Mouse (Mus musculus) heart, postnatal 0 days (tissue): ENCODE data around the gene Gga1. TPM values are rescaled to one million over a fixed set of nuclear protein-coding genes. Genes with fewer than 3 reads are reported as not detected.
A peak's percentile ranks its signal among the peaks of the same experiment; 100 is the strongest.

Experiments
- ATAC-seq: fragments of 200-750 bp; cut with Nextera tagmentation; 2 replicates; pipeline ENCODE4 v1.8.0; 2017; ENCODE audit warnings: low read depth, moderate number of reproducible peaks, moderate library complexity; ENCODE audit not compliant: insufficient read depth
- DNase-seq: peaks from one replicate; pipeline ENCODE4 v3.0.0-alpha.2; 2016; ENCODE audit warnings: low spot score
- H3K27ac ChIP-seq: fragments of 300-500 bp; sonication (generic); 2 replicates; pipeline ENCODE4 v1.5.1; 2014; ENCODE audit warnings: low read depth, mild to moderate bottlenecking
- H3K27me3 ChIP-seq: fragments of 300-500 bp; sonication (generic); 2 replicates; pipeline ENCODE4 v1.6.1; 2014; ENCODE audit warnings: low read length, mixed read lengths; ENCODE audit not compliant: control insufficient read depth, insufficient read depth
- H3K36me3 ChIP-seq: fragments of 300-500 bp; sonication (generic); replicated peaks from 2 replicates; pipeline ENCODE4 v1.6.1; 2014; ENCODE audit warnings: low read length, mixed read lengths; ENCODE audit not compliant: control insufficient read depth, insufficient read depth
- H3K4me1 ChIP-seq: fragments of 300-500 bp; sonication (generic); 2 replicates; pipeline ENCODE4 v1.6.1; 2014; ENCODE audit warnings: antibody characterized with exemption; ENCODE audit not compliant: control insufficient read depth, insufficient read depth
- H3K4me2 ChIP-seq: fragments of 300-500 bp; sonication (generic); 2 replicates; pipeline ENCODE4 v1.6.1; 2014; ENCODE audit warnings: low read depth, mild to moderate bottlenecking, low read length, moderate library complexity
- H3K4me3 ChIP-seq: fragments of 300-500 bp; sonication (generic); 2 replicates; pipeline ENCODE4 v1.5.1; 2014; ENCODE audit warnings: low read depth, low read length
- H3K9ac ChIP-seq: fragments of 300-500 bp; sonication (generic); replicated peaks from 2 replicates; pipeline ENCODE4 v1.6.1; 2014; ENCODE audit warnings: low read depth, low read length, mixed read lengths
- H3K9me3 ChIP-seq: fragments of 300-500 bp; sonication (generic); replicated peaks from 2 replicates; pipeline ENCODE4 v1.6.1; 2016; ENCODE audit warnings: low read length; ENCODE audit not compliant: control insufficient read depth
- CTCF ChIP-seq: IDR thresholded peaks from 2 replicates; pipeline ENCODE4 v1.5.1; 2016; ENCODE audit warnings: antibody characterized with exemption, control low read depth, low read depth
- EP300 ChIP-seq: IDR thresholded peaks from 2 replicates; pipeline ENCODE4 v1.6.1; 2016; ENCODE audit warnings: antibody characterized with exemption, low read depth
- WGBS: fragments of 180-500 bp; shearing (Covaris S2); extraction: QIAGEN DNeasy Blood & Tissue Kit; methylation state at CpG from one replicate; pipeline ENCODE4 v1.1.7; 2014; 5-methylcytosine and 5-hydroxymethylcytosine counted together
- polyA plus RNA-seq: library from polyadenylated mRNA; unstranded; fragments of >200 nt; fragmentation: Nextera tagmentation; extraction: Ambion mirVana; gene quantifications from 2 replicates; pipeline ENCODE4 v1.2.1, GENCODE M21; 2015
- total RNA-seq: library from RNA; depleted of rRNA; stranded (reverse); fragments of >200 nt; gene quantifications from 2 replicates; pipeline ENCODE4 v1.2.3, GENCODE M21; 2014; ENCODE audit warnings: low replicate concordance

Gene Gga1
- total and polyA plus RNA-seq, 2 experiments from 2014 or later = 32.4 TPM

- Histone ChIP-seq H3K9me3 (no peaks in the 10 kb centered on the region), H3K4me3 (no peak overlapping the region), H3K4me1 (peaks cover 31% of the 10 kb centered on the region), H3K27me3 (no peaks in the 10 kb centered on the region), H3K36me3 (no peaks in the 10 kb centered on the region), H3K9ac (no peak overlapping the region), H3K27ac (peak overlapping the region; percentile 92), H3K4me2 (peak overlapping the region; percentile 14; the same call in 1 of the 2 replicates)
- DNase-seq (peak; percentile 49), ATAC-seq (peak; percentile 31)
- 32% methylated on average over 12 of the region's 12 CpGs for WGBS
- TF ChIP-seq EP300 (no peak), CTCF (no peak)
These were observed 41.5 kb upstream of the Gga1 start for GRCm38 (mm10) chr15:78835200-78836085.

- peak; percentile 92; the same call in 1 of the 2 replicates for TF ChIP-seq EP300
- TF ChIP-seq CTCF = no peak
- no peak overlapping the region for H3K4me2 ChIP-seq
- H3K36me3 ChIP-seq = no peaks in the 10 kb centered on the region
- no peaks in the 10 kb centered on the region for H3K27me3 ChIP-seq
- H3K27ac ChIP-seq = peak overlapping the region; percentile 92
- peak; percentile 63 for DNase-seq
- H3K4me3 ChIP-seq = no peak overlapping the region
- 40% methylated on average over 8 of the region's 8 CpGs for WGBS
- H3K9ac ChIP-seq = no peak overlapping the region
- H3K4me1 ChIP-seq = peaks cover 30% of the 10 kb centered on the region
- ATAC-seq = peak; percentile 21
- H3K9me3 ChIP-seq = no peaks in the 10 kb centered on the region
These were observed 40.8 kb upstream of the Gga1 start for GRCm38 (mm10) chr15:78836086-78836621.

- no peak overlapping the region for H3K9ac ChIP-seq
- H3K4me3 ChIP-seq = no peak overlapping the region
- H3K27ac ChIP-seq = peak overlapping the region; percentile 58
- 10% methylated on average over 2 of the region's 2 CpGs for WGBS
- H3K36me3 ChIP-seq = no peaks in the 10 kb centered on the region
- no peak for TF ChIP-seq CTCF
- no peak for TF ChIP-seq EP300
- ATAC-seq (no peak), DNase-seq (no peak)
- H3K4me1 ChIP-seq = peaks cover 12% of the 10 kb centered on the region; the same call in 1 of the 2 replicates
- no peak overlapping the region for H3K4me2 ChIP-seq
- H3K27me3 ChIP-seq = no peaks in the 10 kb centered on the region
- H3K9me3 ChIP-seq = no peaks in the 10 kb centered on the region
These were observed 37.2 kb upstream of the Gga1 start for GRCm38 (mm10) chr15:78839744-78840143.

- Histone ChIP-seq H3K4me1 (peaks cover 9% of the 10 kb centered on the region), H3K27me3 (no peaks in the 10 kb centered on the region), H3K4me2 (no peak overlapping the region), H3K9me3 (no peaks in the 10 kb centered on the region), H3K4me3 (no peak overlapping the region), H3K9ac (no peak overlapping the region), H3K36me3 (no peaks in the 10 kb centered on the region), H3K27ac (peak overlapping the region; percentile 58)
- ATAC-seq = no peak
- WGBS = 60% methylated on average over 3 of the region's 3 CpGs
- no peak for DNase-seq
- no peak for TF ChIP-seq CTCF
- TF ChIP-seq EP300 = no peak
These were observed 36.7 kb upstream of the Gga1 start for GRCm38 (mm10) chr15:78840241-78840640.

- DNase-seq = no peak
- Histone ChIP-seq H3K4me1 (peaks cover 9% of the 10 kb centered on the region), H3K9me3 (no peaks in the 10 kb centered on the region), H3K9ac (no peak overlapping the region), H3K4me2 (no peak overlapping the region), H3K4me3 (no peak overlapping the region), H3K27ac (peak overlapping the region; percentile 58; the same call in 1 of the 2 replicates), H3K36me3 (no peaks in the 10 kb centered on the region), H3K27me3 (no peaks in the 10 kb centered on the region)
- no peak for TF ChIP-seq EP300
- no peak for TF ChIP-seq CTCF
- 72% methylated on average over 11 of the region's 11 CpGs for WGBS
- no peak for ATAC-seq
These were observed 36.2 kb upstream of the Gga1 start for GRCm38 (mm10) chr15:78840751-78841150.
